Mouse (Mus musculus): ENCODE measurements around the gene Pgbd1. TPM values are rescaled to one million over a fixed set of nuclear protein-coding genes. Genes with fewer than 3 reads are reported as not detected.

Pgbd1 gene
- polyA plus RNA-seq, 1 experiment from 2014 or later = 8.3 TPM

- no peaks in the 10 kb centered on the region for H3K36me3 ChIP-seq (ENCODE audit: control insufficient read depth, insufficient read depth, low read length)
- H3K27ac ChIP-seq (ENCODE audit: low read depth, low read length) = no peak overlapping the region
- H3K4me2 ChIP-seq (ENCODE audit: low read depth, low read length, severe bottlenecking) = peak overlapping the region; percentile 76
- H3K4me3 ChIP-seq (ENCODE audit: low read depth, low read length) = peak overlapping the region; percentile 41
- H3K4me1 ChIP-seq (replicated peaks; ENCODE audit: control insufficient read depth, insufficient read depth, low read length) = no peaks in the 10 kb centered on the region
- no peaks in the 10 kb centered on the region for H3K9me3 ChIP-seq (ENCODE audit: control insufficient read depth, low read length)
- ATAC-seq (replicated peaks; ENCODE audit: low FRiP score) (no peak), DNase-seq (ENCODE audit: low spot score) (no peak)
- no peaks in the 10 kb centered on the region for H3K27me3 ChIP-seq (ENCODE audit: control insufficient read depth, insufficient read depth, low read length)
- 53% methylated on average over 11 of the region's 11 CpGs for WGBS
- peak overlapping the region; percentile 70 for H3K9ac ChIP-seq (ENCODE audit: low read length)
Measured at GRCm38 (mm10) chr13:21408805-21409459, 31.9 kb downstream of the Pgbd1 start.

DNA sequence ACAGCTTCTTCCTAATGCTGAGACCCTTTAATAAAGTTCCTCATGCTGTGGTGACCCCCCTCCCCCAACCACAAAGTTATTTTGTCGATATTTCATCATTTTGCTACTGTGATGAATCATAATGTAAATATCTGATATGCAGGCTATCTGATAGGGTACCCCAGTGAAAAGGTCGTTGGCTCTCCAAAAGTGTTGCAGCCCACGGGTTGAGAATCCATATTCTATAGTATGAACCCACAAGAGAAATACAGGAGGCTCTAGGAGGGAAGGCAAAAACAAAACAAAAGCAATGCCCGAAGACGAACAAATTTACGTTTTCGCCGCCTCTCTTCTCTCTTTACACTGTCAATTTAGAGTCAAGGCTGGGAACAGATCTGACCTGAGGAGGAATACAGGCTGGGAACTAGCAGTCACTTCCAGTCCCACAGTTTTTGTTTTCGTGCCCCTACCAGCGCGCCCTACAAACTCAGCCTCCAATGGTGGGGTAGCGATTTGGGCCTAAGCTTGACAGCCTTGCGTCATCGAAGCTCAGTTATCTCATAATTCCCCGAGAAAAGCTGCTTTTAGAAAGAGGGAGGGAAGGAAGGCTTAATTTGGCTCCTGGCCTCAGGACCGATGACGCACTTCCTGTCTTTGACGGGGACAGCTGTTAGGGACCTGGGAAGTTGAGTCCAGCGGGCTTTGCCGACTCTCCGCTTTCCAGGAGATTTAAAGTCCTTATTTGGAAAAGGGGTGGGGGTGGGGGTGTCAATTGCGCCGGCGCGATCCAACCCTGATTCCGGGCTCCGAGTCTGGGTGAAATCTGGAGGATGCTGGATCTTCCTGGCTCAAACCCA is 32.7 kb downstream of the Pgbd1 start:
- H3K9ac ChIP-seq (ENCODE audit: low read length) = peak overlapping the region; percentile 70
- peak overlapping the region; percentile 41 for H3K4me3 ChIP-seq (ENCODE audit: low read depth, low read length)
- H3K36me3 ChIP-seq (ENCODE audit: control insufficient read depth, insufficient read depth, low read length) = no peaks in the 10 kb centered on the region
- H3K4me2 ChIP-seq (ENCODE audit: low read depth, low read length, severe bottlenecking) = peak overlapping the region; percentile 76
- no peak overlapping the region for H3K27ac ChIP-seq (ENCODE audit: low read depth, low read length)
- H3K9me3 ChIP-seq (ENCODE audit: control insufficient read depth, low read length) = no peaks in the 10 kb centered on the region
- peak; percentile 95 for ATAC-seq (replicated peaks; ENCODE audit: low FRiP score)
- peak; percentile 77 for DNase-seq (ENCODE audit: low spot score)
- WGBS = 5% methylated on average over 27 of the region's 27 CpGs
- H3K4me1 ChIP-seq (replicated peaks; ENCODE audit: control insufficient read depth, insufficient read depth, low read length) = no peaks in the 10 kb centered on the region
- no peaks in the 10 kb centered on the region for H3K27me3 ChIP-seq (ENCODE audit: control insufficient read depth, insufficient read depth, low read length)

- 79% methylated on average over 11 of the region's 11 CpGs for WGBS
- DNase-seq (ENCODE audit: low spot score) (no peak), ATAC-seq (replicated peaks; ENCODE audit: low FRiP score) (no peak)
- Histone ChIP-seq H3K9ac (ENCODE audit: low read length) (no peak overlapping the region), H3K27me3 (ENCODE audit: control insufficient read depth, insufficient read depth, low read length) (no peaks in the 10 kb centered on the region), H3K36me3 (ENCODE audit: control insufficient read depth, insufficient read depth, low read length) (no peaks in the 10 kb centered on the region), H3K4me1 (replicated peaks; ENCODE audit: control insufficient read depth, insufficient read depth, low read length) (no peaks in the 10 kb centered on the region), H3K4me2 (ENCODE audit: low read depth, low read length, severe bottlenecking) (no peak overlapping the region; the same call in 1 of the 2 replicates), H3K27ac (ENCODE audit: low read depth, low read length) (no peak overlapping the region), H3K4me3 (ENCODE audit: low read depth, low read length) (no peak overlapping the region), H3K9me3 (ENCODE audit: control insufficient read depth, low read length) (no peaks in the 10 kb centered on the region)
Measured at GRCm38 (mm10) chr13:21407341-21407740, 33.5 kb downstream of the Pgbd1 start.

DNA sequence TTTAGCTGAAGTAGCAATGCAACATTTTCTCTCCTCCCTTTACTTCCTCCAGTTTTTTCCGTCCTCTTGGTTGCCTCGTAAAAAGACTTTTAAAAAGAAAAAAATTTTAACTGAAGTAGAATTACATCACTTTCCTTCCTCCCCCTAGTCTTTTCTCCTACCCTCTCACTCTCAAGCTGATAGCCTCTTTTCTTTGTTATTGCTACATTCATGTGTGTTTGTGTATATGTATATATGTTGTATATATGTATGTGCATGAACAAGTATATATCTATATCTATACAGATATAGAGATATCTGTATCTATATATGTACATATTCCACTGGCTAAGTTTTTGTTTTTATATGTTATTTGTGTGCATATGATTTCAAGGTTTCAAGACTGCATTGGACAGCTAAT is 38.0 kb downstream of the Pgbd1 start:
- H3K27me3 ChIP-seq (ENCODE audit: control insufficient read depth, insufficient read depth, low read length) = no peaks in the 10 kb centered on the region
- H3K9ac ChIP-seq (ENCODE audit: low read length) = peak overlapping the region; percentile 87
- H3K4me1 ChIP-seq (replicated peaks; ENCODE audit: control insufficient read depth, insufficient read depth, low read length) = no peaks in the 10 kb centered on the region; the same call in 1 of the 2 replicates
- H3K4me2 ChIP-seq (ENCODE audit: low read depth, low read length, severe bottlenecking) = peak overlapping the region; percentile 48; the same call in 1 of the 2 replicates
- no peaks in the 10 kb centered on the region for H3K36me3 ChIP-seq (ENCODE audit: control insufficient read depth, insufficient read depth, low read length)
- no peak overlapping the region for H3K27ac ChIP-seq (ENCODE audit: low read depth, low read length)
- H3K4me3 ChIP-seq (ENCODE audit: low read depth, low read length) = peak overlapping the region; percentile 84
- peak; percentile 57; the same call in 1 of the 2 replicates for ATAC-seq (replicated peaks; ENCODE audit: low FRiP score)
- 0% methylated on average over 2 of the region's 2 CpGs for WGBS
- no peaks in the 10 kb centered on the region for H3K9me3 ChIP-seq (ENCODE audit: control insufficient read depth, low read length)
- no peak for DNase-seq (ENCODE audit: low spot score)

DNA sequence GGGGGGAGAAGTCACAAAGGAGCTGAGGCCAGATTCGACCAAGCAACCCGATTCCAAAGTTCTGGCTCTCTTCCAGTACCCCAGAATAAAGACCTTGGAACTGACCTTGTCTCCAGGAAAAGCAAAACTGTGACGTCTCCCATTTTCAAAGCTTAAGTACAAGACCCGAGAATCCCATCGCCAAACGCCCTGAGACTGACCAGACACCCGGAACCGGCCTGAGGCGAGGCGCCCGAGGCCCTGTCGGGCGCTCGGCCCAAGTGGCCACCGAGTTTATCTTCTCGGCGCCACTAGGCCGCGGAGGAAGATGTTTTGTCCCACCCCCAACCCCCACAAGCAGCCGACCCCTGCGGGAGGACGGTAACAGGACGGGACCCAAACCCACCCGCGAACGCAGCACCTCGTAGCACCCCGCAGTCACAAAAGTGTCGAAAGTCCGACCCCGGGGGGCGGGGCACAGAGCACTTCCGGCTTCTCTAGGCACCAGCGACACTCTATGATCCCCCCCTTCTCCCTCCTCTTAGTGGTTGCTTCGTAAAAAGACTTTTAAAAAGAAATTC is 38.5 kb downstream of the Pgbd1 start, which contains the start of gene Zkscan3:
TSS of gene Zkscan3 (minus strand) at position 469 of the 560 bp plus-strand sequence.
- DNase-seq (ENCODE audit: low spot score) = peak; percentile 91
- ATAC-seq (replicated peaks; ENCODE audit: low FRiP score) = peak; percentile 93
- peak within 1 kb of the TSS; percentile 48 for H3K4me2 ChIP-seq (ENCODE audit: low read depth, low read length, severe bottlenecking)
- WGBS = under 1% methylated on average over 35 of the region's 35 CpGs
- H3K36me3 ChIP-seq (ENCODE audit: control insufficient read depth, insufficient read depth, low read length) = no peaks in the 10 kb centered on the region
- H3K27ac ChIP-seq (ENCODE audit: low read depth, low read length) = peak within 1 kb of the TSS; percentile 31; the same call in 1 of the 2 replicates
- H3K27me3 ChIP-seq (ENCODE audit: control insufficient read depth, insufficient read depth, low read length) = no peaks in the 10 kb centered on the region
- peak within 1 kb of the TSS; percentile 84 for H3K4me3 ChIP-seq (ENCODE audit: low read depth, low read length)
- peak within 1 kb of the TSS; percentile 87 for H3K9ac ChIP-seq (ENCODE audit: low read length)
- no peaks in the 10 kb centered on the region; the same call in 1 of the 2 replicates for H3K4me1 ChIP-seq (replicated peaks; ENCODE audit: control insufficient read depth, insufficient read depth, low read length)
- H3K9me3 ChIP-seq (ENCODE audit: control insufficient read depth, low read length) = no peaks in the 10 kb centered on the region

DNA sequence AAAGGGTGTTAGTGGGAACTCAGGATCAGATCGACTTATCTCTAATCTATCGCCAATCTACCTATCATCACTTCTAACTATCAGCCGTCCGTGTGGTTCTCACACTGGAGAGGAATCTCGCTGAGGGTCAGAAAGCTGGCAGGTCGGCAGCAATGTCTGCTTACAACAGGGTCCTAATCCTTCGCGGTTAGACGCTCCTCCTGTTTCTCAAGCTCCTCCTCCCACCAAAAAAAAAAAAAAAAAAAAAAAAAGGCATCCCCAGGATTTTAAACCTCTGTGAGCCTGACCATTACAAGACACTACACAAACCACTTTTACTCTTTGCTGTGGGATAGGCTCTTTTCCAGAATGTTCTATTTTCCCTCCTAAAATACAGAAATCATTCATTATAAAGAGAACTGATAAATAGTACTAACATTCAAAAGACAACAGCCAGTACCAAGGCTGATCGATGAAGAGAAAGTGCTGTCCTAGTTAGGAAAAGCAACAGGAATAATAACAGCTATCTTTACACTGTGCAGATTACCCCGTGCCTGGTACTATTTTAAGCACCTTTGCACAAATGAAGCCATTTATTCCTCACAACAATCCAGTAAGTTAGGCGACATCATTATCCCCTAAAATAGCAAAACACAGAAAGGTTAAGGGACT is 39.1 kb downstream of the Pgbd1 start:
- DNase-seq (ENCODE audit: low spot score) (no peak), ATAC-seq (replicated peaks; ENCODE audit: low FRiP score) (peak; percentile 11; the same call in 1 of the 2 replicates)
- H3K27ac ChIP-seq (ENCODE audit: low read depth, low read length) = no peak overlapping the region; the same call in 1 of the 2 replicates
- no peaks in the 10 kb centered on the region for H3K27me3 ChIP-seq (ENCODE audit: control insufficient read depth, insufficient read depth, low read length)
- H3K9me3 ChIP-seq (ENCODE audit: control insufficient read depth, low read length) = no peaks in the 10 kb centered on the region
- H3K9ac ChIP-seq (ENCODE audit: low read length) = peak overlapping the region; percentile 87
- WGBS = 13% methylated on average over 12 of the region's 12 CpGs
- H3K4me1 ChIP-seq (replicated peaks; ENCODE audit: control insufficient read depth, insufficient read depth, low read length) = no peaks in the 10 kb centered on the region; the same call in 1 of the 2 replicates
- peak overlapping the region; percentile 84 for H3K4me3 ChIP-seq (ENCODE audit: low read depth, low read length)
- H3K4me2 ChIP-seq (ENCODE audit: low read depth, low read length, severe bottlenecking) = peak overlapping the region; percentile 48
- H3K36me3 ChIP-seq (ENCODE audit: control insufficient read depth, insufficient read depth, low read length) = no peaks in the 10 kb centered on the region

DNA sequence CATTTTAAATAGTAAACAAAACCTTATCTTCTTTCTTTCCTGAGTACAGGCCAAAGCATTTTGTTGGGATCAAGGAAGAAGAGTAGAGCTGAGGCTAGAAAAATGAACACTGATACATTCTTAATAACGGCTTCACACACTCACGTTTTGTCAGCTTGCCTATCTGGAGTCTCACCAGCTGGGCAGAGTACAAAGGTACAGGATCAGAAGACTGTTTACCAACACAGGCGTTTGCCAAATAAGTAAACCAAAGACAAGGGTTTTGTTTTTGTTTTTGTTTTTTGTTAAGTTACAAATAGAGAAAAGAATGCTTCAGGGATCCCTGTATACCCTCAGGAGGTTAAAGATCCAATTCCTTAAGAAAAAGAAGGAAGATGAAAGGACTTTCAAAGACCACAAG is 39.7 kb downstream of the Pgbd1 start:
- H3K27ac ChIP-seq (ENCODE audit: low read depth, low read length) = no peak overlapping the region
- 89% methylated on average over 3 of the region's 3 CpGs for WGBS
- no peaks in the 10 kb centered on the region for H3K9me3 ChIP-seq (ENCODE audit: control insufficient read depth, low read length)
- H3K36me3 ChIP-seq (ENCODE audit: control insufficient read depth, insufficient read depth, low read length) = no peaks in the 10 kb centered on the region
- peak overlapping the region; percentile 87; the same call in 1 of the 2 replicates for H3K9ac ChIP-seq (ENCODE audit: low read length)
- ATAC-seq (replicated peaks; ENCODE audit: low FRiP score) = no peak
- H3K4me1 ChIP-seq (replicated peaks; ENCODE audit: control insufficient read depth, insufficient read depth, low read length) = no peaks in the 10 kb centered on the region; the same call in 1 of the 2 replicates
- peak overlapping the region; percentile 48 for H3K4me2 ChIP-seq (ENCODE audit: low read depth, low read length, severe bottlenecking)
- no peak for DNase-seq (ENCODE audit: low spot score)
- H3K4me3 ChIP-seq (ENCODE audit: low read depth, low read length) = peak overlapping the region; percentile 84
- no peaks in the 10 kb centered on the region for H3K27me3 ChIP-seq (ENCODE audit: control insufficient read depth, insufficient read depth, low read length)

GRCm38 (mm10) chr13:21397486-21397885 is 43.4 kb downstream of the Pgbd1 start:
- 93% methylated on average over 2 of the region's 2 CpGs for WGBS
- peaks cover 14% of the 10 kb centered on the region for H3K36me3 ChIP-seq (ENCODE audit: control insufficient read depth, insufficient read depth, low read length)
- DNase-seq (ENCODE audit: low spot score) = no peak

More at GRCm38 (mm10) chr13:21397486-21397885, 43.4 kb downstream of the Pgbd1 start:
- no peak for ATAC-seq (replicated peaks; ENCODE audit: low FRiP score)
- Histone ChIP-seq H3K4me1 (replicated peaks; ENCODE audit: control insufficient read depth, insufficient read depth, low read length) (no peaks in the 10 kb centered on the region; the same call in 1 of the 2 replicates), H3K4me3 (ENCODE audit: low read depth, low read length) (no peak overlapping the region), H3K9ac (ENCODE audit: low read length) (no peak overlapping the region), H3K27ac (ENCODE audit: low read depth, low read length) (no peak overlapping the region), H3K27me3 (ENCODE audit: control insufficient read depth, insufficient read depth, low read length) (no peaks in the 10 kb centered on the region), H3K9me3 (ENCODE audit: control insufficient read depth, low read length) (no peaks in the 10 kb centered on the region), H3K4me2 (ENCODE audit: low read depth, low read length, severe bottlenecking) (no peak overlapping the region)
